Mouse (Mus musculus): ENCODE results near the gene Slc6a3.

Gene Slc6a3

GRCm38 (mm10) chr13:73591488-73591887 is 54.9 kb downstream of the Slc6a3 start:
- DNase-seq (ENCODE audit: low read depth), result peak; percentile 77

GRCm38 (mm10) chr13:73592546-73592945 is 56.0 kb downstream of the Slc6a3 start:
- no peak for DNase-seq (ENCODE audit: low read depth)

- no peak for DNase-seq (ENCODE audit: low read depth)
Measured at GRCm38 (mm10) chr13:73596276-73596675, 59.7 kb downstream of the Slc6a3 start.

- DNase-seq (ENCODE audit: low read depth), result peak; percentile 79
Measured at GRCm38 (mm10) chr13:73600217-73600616, 63.7 kb downstream of the Slc6a3 start.

- no peak for DNase-seq (ENCODE audit: low read depth)
Measured at GRCm38 (mm10) chr13:73603046-73603445, 66.5 kb downstream of the Slc6a3 start.

- DNase-seq (ENCODE audit: low read depth), result peak; percentile 93
Measured at GRCm38 (mm10) chr13:73603522-73604155, 67.1 kb downstream of the Slc6a3 start, which contains the start of gene Clptm1l. Clptm1l (plus strand) TSS chr13:73604006.

GRCm38 (mm10) chr13:73604156-73604957 is 67.8 kb downstream of the Slc6a3 start:
- DNase-seq (ENCODE audit: low read depth), result peak; percentile 47

- DNase-seq (ENCODE audit: low read depth), result no peak
Measured at GRCm38 (mm10) chr13:73618406-73618805, 81.9 kb downstream of the Slc6a3 start.

GRCm38 (mm10) chr13:73620637-73621036 is 84.1 kb downstream of the Slc6a3 start:
- DNase-seq (ENCODE audit: low read depth), result peak; percentile 65

- no peak for DNase-seq (ENCODE audit: low read depth)
Measured at GRCm38 (mm10) chr13:73626410-73626744, 89.8 kb downstream of the Slc6a3 start.

- peak; percentile 83 for DNase-seq (ENCODE audit: low read depth)
Measured at GRCm38 (mm10) chr13:73626745-73627549, 90.4 kb downstream of the Slc6a3 start, which contains the start of gene Tert. Tert (plus strand) TSS chr13:73626911.
